Mouse (Mus musculus) kidney, embryonic 14.5 days (tissue): ENCODE measurements at regions not wholly inside any gene's neighbourhood (a gene's known extent, or its start where the extent isn't known, plus 50 kb on each side); places are given as distances from the start of the nearest gene placed in this dataset.
A peak's percentile ranks its signal among the peaks of the same experiment; 100 is the strongest.
"Not testable (repeated sequence)": the region's sequence is repeated elsewhere in the genome, so short reads cannot be mapped to it uniquely, and the experiment has no call there.

Experiments used
- ATAC-seq: fragments of 200-750 bp; cut with Nextera tagmentation; 2 replicates; pipeline ENCODE4 v1.8.0; 2017; ENCODE audit warnings: moderate number of reproducible peaks, mild to moderate bottlenecking, moderate TSS enrichment, moderate library complexity; ENCODE audit not compliant: low FRiP score, low TSS enrichment
- H3K27ac ChIP-seq: fragments of 300-500 bp; sonication (generic); 2 replicates; pipeline ENCODE4 v1.5.1; 2014; ENCODE audit warnings: low read depth, mild to moderate bottlenecking, low read length, moderate library complexity, mixed read lengths
- H3K27me3 ChIP-seq: fragments of 300-500 bp; sonication (generic); 2 replicates; pipeline ENCODE4 v1.6.1; 2014; ENCODE audit warnings: mild to moderate bottlenecking, low read length; ENCODE audit not compliant: control insufficient read depth, insufficient read depth
- H3K36me3 ChIP-seq: fragments of 300-500 bp; sonication (generic); 2 replicates; pipeline ENCODE4 v1.6.1; 2014; ENCODE audit warnings: low read length, mixed read lengths; ENCODE audit not compliant: control insufficient read depth, insufficient read depth
- H3K4me1 ChIP-seq: fragments of 300-500 bp; sonication (generic); 2 replicates; pipeline ENCODE4 v1.6.1; 2014; ENCODE audit warnings: low read length, mixed read lengths; ENCODE audit not compliant: control insufficient read depth, insufficient read depth
- H3K4me2 ChIP-seq: fragments of 300-500 bp; sonication (generic); replicated peaks from 2 replicates; pipeline ENCODE4 v1.6.1; 2014; ENCODE audit warnings: low read depth, mild to moderate bottlenecking, low read length
- H3K4me3 ChIP-seq: fragments of 300-500 bp; sonication (generic); 2 replicates; pipeline ENCODE4 v1.5.1; 2014; ENCODE audit warnings: mild to moderate bottlenecking, low read length
- H3K9ac ChIP-seq: fragments of 300-500 bp; sonication (generic); 2 replicates; pipeline ENCODE4 v1.6.1; 2014; ENCODE audit warnings: low read depth, mild to moderate bottlenecking, low read length, moderate library complexity
- H3K9me3 ChIP-seq: fragments of 300-500 bp; sonication (generic); 2 replicates; pipeline ENCODE4 v1.6.1; 2016; ENCODE audit warnings: low read length; ENCODE audit not compliant: control insufficient read depth
- WGBS: fragments of 180-500 bp; shearing (Covaris S2); extraction: QIAGEN DNeasy Blood & Tissue Kit; methylation state at CpG from one replicate; pipeline ENCODE4 v1.1.7; 2014; 5-methylcytosine and 5-hydroxymethylcytosine counted together

- H3K4me2 ChIP-seq = peak overlapping the region; percentile 19
- H3K9me3 ChIP-seq = no peaks in the 10 kb centered on the region
Measured at GRCm38 (mm10) chr6:37645551-37645950, 115.6 kb downstream of the Akr1d1 start.

GRCm38 (mm10) chr6:37657300-37657699 is 127.3 kb downstream of the Akr1d1 start:
- H3K27ac ChIP-seq, H3K4me2 ChIP-seq, H3K9ac ChIP-seq, ATAC-seq, H3K27me3 ChIP-seq, H3K4me1 ChIP-seq, H3K9me3 ChIP-seq, H3K4me3 ChIP-seq, H3K36me3 ChIP-seq: not testable (repeated sequence)
- 84% methylated on average over 3 of the region's 3 CpGs for WGBS

More at GRCm38 (mm10) chr6:37645551-37645950, 115.6 kb downstream of the Akr1d1 start:
- Histone ChIP-seq H3K36me3 (no peaks in the 10 kb centered on the region), H3K4me3 (peak overlapping the region; percentile 0; the same call in 1 of the 2 replicates), H3K27me3 (no peaks in the 10 kb centered on the region), H3K4me1 (no peaks in the 10 kb centered on the region), H3K9ac (no peak overlapping the region), H3K27ac (peak overlapping the region; percentile 66; the same call in 1 of the 2 replicates)
- WGBS = 9% methylated on average over 14 of the region's 14 CpGs
- ATAC-seq = peak; percentile 84; the same call in 1 of the 2 replicates

- H3K36me3 ChIP-seq = no peaks in the 10 kb centered on the region
- no peaks in the 10 kb centered on the region for H3K4me1 ChIP-seq
- ATAC-seq = no peak
- H3K27ac ChIP-seq = no peak overlapping the region
- no peak overlapping the region for H3K9ac ChIP-seq
- 30% methylated on average over 6 of the region's 6 CpGs for WGBS
- H3K4me3 ChIP-seq = no peak overlapping the region
- H3K27me3 ChIP-seq = no peaks in the 10 kb centered on the region
- no peak overlapping the region for H3K4me2 ChIP-seq
- no peaks in the 10 kb centered on the region for H3K9me3 ChIP-seq
Measured at GRCm38 (mm10) chr6:37658021-37658650, 128.2 kb downstream of the Akr1d1 start.

GRCm38 (mm10) chr6:37662747-37663146 is 132.8 kb downstream of the Akr1d1 start:
- ATAC-seq = no peak
- Histone ChIP-seq H3K9ac (no peak overlapping the region), H3K4me2 (no peak overlapping the region), H3K9me3 (no peaks in the 10 kb centered on the region), H3K36me3 (no peaks in the 10 kb centered on the region), H3K27ac (no peak overlapping the region), H3K27me3 (no peaks in the 10 kb centered on the region), H3K4me1 (peaks cover 3% of the 10 kb centered on the region; the same call in 1 of the 2 replicates), H3K4me3 (no peak overlapping the region)
- 45% methylated on average over 2 of the region's 2 CpGs for WGBS

- peaks cover 3% of the 10 kb centered on the region; the same call in 1 of the 2 replicates for H3K4me1 ChIP-seq
- H3K9ac ChIP-seq = no peak overlapping the region
- no peak overlapping the region for H3K4me3 ChIP-seq
- H3K27me3 ChIP-seq = no peaks in the 10 kb centered on the region
- no peaks in the 10 kb centered on the region for H3K9me3 ChIP-seq
- H3K36me3 ChIP-seq = no peaks in the 10 kb centered on the region
- no peak overlapping the region for H3K27ac ChIP-seq
- no peak overlapping the region for H3K4me2 ChIP-seq
- WGBS = 30% methylated on average over 5 of the region's 5 CpGs
- no peak for ATAC-seq
Measured at GRCm38 (mm10) chr6:37665576-37665975, 135.6 kb downstream of the Akr1d1 start.

- Histone ChIP-seq H3K36me3 (no peaks in the 10 kb centered on the region), H3K27ac (no peak overlapping the region), H3K4me1 (peaks cover 3% of the 10 kb centered on the region; the same call in 1 of the 2 replicates), H3K9ac (no peak overlapping the region), H3K27me3 (no peaks in the 10 kb centered on the region), H3K9me3 (no peaks in the 10 kb centered on the region), H3K4me2 (no peak overlapping the region), H3K4me3 (no peak overlapping the region)
- ATAC-seq = no peak
- 65% methylated on average over 2 of the region's 2 CpGs for WGBS
Measured at GRCm38 (mm10) chr6:37669407-37669806, 139.4 kb downstream of the Akr1d1 start.

GRCm38 (mm10) chr6:37670701-37671100 is 140.7 kb downstream of the Akr1d1 start:
- no peak overlapping the region for H3K4me3 ChIP-seq
- H3K9ac ChIP-seq = no peak overlapping the region
- no peaks in the 10 kb centered on the region for H3K36me3 ChIP-seq
- H3K9me3 ChIP-seq = no peaks in the 10 kb centered on the region
- WGBS = 85% methylated on average over 3 of the region's 3 CpGs
- no peak overlapping the region for H3K27ac ChIP-seq
- H3K4me2 ChIP-seq = no peak overlapping the region
- H3K27me3 ChIP-seq = no peaks in the 10 kb centered on the region
- ATAC-seq = no peak
- no peaks in the 10 kb centered on the region for H3K4me1 ChIP-seq

- H3K27ac ChIP-seq = no peak overlapping the region
- WGBS = 44% methylated on average over 3 of the region's 3 CpGs
Measured at GRCm38 (mm10) chr6:37679871-37680270, 149.9 kb downstream of the Akr1d1 start.

GRCm38 (mm10) chr6:37681331-37681730 is 151.4 kb downstream of the Akr1d1 start:
- H3K4me1 ChIP-seq, ATAC-seq, H3K9ac ChIP-seq, H3K27me3 ChIP-seq, H3K36me3 ChIP-seq, H3K4me2 ChIP-seq, H3K4me3 ChIP-seq, H3K27ac ChIP-seq: not testable (repeated sequence)
- WGBS = 69% methylated on average over 2 of the region's 2 CpGs
- peaks cover 12% of the 10 kb centered on the region; the same call in 1 of the 2 replicates for H3K9me3 ChIP-seq

More at GRCm38 (mm10) chr6:37679871-37680270, 149.9 kb downstream of the Akr1d1 start:
- H3K9me3 ChIP-seq = peaks cover 12% of the 10 kb centered on the region; the same call in 1 of the 2 replicates
- no peak overlapping the region for H3K9ac ChIP-seq
- no peak overlapping the region for H3K4me3 ChIP-seq
- no peaks in the 10 kb centered on the region for H3K36me3 ChIP-seq
- no peak overlapping the region for H3K4me2 ChIP-seq
- H3K27me3 ChIP-seq = no peaks in the 10 kb centered on the region
- no peaks in the 10 kb centered on the region for H3K4me1 ChIP-seq
- ATAC-seq = no peak
